Mouse (Mus musculus) layer of hippocampus, adult 2 months (tissue): ENCODE measurements around the gene Tenm2. TPM values are rescaled to one million over a fixed set of nuclear protein-coding genes. Genes with fewer than 3 reads are reported as not detected.

ENCODE experiments used
- DNase-seq, 2 experiments: peaks; one replicate each; pipeline ENCODE4 v3.0.0; 2022; ENCODE audit warnings: low spot score in 2 of 2
- H3K27ac ChIP-seq: fragments of 200-600 bp; 2 replicates; pipeline ENCODE4 v1.8.1; 2022
- H3K4me3 ChIP-seq: fragments of 200-600 bp; 2 replicates; pipeline ENCODE4 v1.8.1; 2022; ENCODE audit warnings: mild to moderate bottlenecking
- CTCF ChIP-seq: fragments of 200-600 bp; conservative IDR thresholded peaks from 2 replicates; pipeline ENCODE4 v1.8.1; 2022; ENCODE audit warnings: antibody characterized with exemption, mild to moderate bottlenecking, moderate library complexity
- total RNA-seq, 2 experiments: library from RNA; stranded (reverse); gene quantifications; 2 replicates each; pipeline ENCODE4 v1.2.3; 2021

Tenm2 gene
- total RNA-seq, 2 experiments from 2014 or later: 153 to 165 TPM

DNA sequence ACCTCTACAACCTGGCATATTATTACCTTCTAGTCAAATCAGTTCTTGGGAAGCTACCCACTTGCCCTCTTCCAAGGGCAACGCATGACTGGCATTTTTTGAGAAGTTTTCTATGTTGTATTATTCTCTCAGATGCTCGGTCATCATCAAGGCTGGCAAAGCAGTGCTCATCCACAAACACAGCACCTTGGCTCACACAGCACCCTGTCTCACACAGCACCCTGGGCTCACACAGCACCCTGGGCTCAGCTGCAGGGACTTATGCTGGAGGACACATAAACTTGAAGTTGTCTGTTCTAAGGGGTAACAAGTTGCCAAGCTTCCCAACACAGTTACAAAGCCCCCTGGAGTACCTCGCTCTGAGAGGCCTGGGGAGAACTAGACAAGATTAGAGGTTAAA, 1258.0 kb downstream of the Tenm2 start:
- peak overlapping the region; percentile 1; the same call in 1 of the 2 replicates for H3K4me3 ChIP-seq
- no peak for DNase-seq
- TF ChIP-seq CTCF: no peak
- H3K27ac ChIP-seq: peak overlapping the region; percentile 89

GRCm38 (mm10) chr11:35977096-35977495, 1258.7 kb downstream of the Tenm2 start:
- TF ChIP-seq CTCF: no peak
- peak overlapping the region; percentile 1; the same call in 1 of the 2 replicates for H3K4me3 ChIP-seq
- H3K27ac ChIP-seq: peak overlapping the region; percentile 89
- DNase-seq: no peak

GRCm38 (mm10) chr11:35976482-35976881, 1259.3 kb downstream of the Tenm2 start:
- Histone ChIP-seq H3K27ac (peak overlapping the region; percentile 70), H3K4me3 (no peak overlapping the region)
- DNase-seq: peak in 1 of 2 experiments; percentile 52
- TF ChIP-seq CTCF: no peak

- DNase-seq: no peak
- TF ChIP-seq CTCF: no peak
Observed at GRCm38 (mm10) chr11:35974632-35975450, 1260.9 kb downstream of the Tenm2 start.

DNA sequence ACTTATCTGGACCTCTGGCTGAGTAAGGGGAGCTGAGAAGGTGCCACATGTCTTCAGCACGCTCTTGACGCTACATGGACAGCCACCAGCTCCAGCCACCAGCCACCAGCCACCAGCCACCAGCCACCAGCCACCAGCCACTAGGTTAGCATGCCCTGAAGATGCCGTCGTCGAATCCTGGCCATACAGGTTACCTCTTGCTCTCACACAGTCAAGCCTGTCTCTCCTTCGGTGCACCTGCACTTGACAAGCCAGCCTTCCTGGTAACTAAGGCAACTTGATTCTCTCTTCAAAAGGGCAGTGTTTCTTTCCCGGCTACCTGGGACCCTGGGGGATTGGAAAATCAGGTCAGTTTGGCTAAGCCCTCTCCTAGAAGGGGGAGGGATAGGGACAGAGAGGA, 1262.6 kb downstream of the Tenm2 start:
- DNase-seq: no peak
- Histone ChIP-seq H3K4me3 (no peak overlapping the region), H3K27ac (no peak overlapping the region)
- no peak for TF ChIP-seq CTCF

More at GRCm38 (mm10) chr11:35974632-35975450, 1260.9 kb downstream of the Tenm2 start:
- no peak overlapping the region for H3K4me3 ChIP-seq
- H3K27ac ChIP-seq: no peak overlapping the region

DNA sequence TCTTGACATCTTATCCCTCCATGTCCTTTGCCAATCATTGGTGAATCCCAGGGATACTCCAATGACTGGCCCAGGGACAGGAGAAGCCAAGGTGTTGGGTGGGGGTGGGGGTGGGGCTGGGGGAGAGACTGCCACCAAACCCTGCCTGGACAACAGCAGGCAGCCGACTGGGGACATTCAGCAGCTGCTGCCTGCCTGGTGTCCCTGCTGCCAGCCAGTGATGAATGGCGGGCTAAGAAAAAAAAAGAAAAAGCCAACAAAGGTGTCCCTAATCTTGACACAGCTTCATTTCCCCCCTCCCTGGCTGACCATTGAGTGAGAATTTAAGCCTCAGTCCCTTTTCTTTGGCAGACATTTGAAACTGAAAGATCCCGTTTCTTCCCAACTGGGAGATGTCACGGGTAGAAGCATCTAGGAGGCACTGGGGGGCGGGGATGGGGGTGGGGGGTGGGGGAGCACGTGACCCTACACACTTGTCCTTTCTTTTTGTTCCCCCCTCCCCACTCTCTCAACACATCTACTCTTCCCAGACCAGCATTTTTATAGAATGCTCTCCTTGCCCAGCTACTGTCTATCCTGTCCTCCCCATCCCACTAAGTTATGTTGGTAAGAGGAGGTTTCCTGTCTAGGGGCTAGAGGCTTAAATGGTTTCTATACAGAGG, 1263.4 kb downstream of the Tenm2 start:
- Histone ChIP-seq H3K27ac (no peak overlapping the region), H3K4me3 (no peak overlapping the region)
- no peak for DNase-seq
- TF ChIP-seq CTCF: no peak

DNA sequence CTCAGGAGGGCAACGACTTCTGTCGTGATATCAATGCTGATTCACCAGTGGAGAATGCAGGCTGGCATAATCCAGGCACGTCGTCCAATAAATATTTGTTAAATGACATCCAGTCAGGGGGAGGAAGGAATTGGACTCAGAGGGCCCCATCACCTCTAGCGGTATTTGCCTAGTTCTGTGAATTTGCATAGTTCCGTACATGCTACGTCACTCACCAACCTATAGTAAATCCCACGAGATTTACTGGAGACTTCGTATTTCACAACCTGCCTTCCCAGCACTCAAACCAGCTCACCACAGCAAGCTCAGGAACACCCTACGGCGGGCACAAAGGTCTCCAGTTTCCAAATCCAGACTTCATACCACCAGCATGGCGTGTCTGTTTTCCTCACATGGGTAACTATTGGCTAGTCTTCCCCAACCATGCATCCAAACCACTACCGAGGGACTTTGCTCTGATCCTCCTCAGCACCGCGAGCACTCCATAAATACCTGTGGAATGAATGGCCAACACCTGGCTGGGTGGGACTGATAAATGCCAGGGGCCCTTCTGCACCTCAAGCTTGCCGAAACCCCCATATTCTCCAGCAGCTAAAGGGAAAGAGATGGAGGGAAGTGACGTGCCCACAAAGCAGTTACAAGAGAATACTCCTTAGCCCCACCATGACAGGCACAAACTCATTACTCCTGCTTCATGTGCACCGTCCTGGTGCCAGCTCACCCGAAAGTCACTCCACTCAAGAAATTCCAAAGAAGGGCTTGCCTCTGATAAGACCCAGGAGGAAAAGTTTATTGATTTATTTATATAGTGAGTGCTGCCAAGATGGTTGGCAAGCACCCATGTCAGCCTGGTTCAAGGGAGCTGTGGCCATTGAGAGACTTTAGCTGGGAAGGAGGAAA, 1264.7 kb downstream of the Tenm2 start:
- Histone ChIP-seq H3K4me3 (no peak overlapping the region), H3K27ac (no peak overlapping the region)
- DNase-seq: no peak
- TF ChIP-seq CTCF: no peak

DNA sequence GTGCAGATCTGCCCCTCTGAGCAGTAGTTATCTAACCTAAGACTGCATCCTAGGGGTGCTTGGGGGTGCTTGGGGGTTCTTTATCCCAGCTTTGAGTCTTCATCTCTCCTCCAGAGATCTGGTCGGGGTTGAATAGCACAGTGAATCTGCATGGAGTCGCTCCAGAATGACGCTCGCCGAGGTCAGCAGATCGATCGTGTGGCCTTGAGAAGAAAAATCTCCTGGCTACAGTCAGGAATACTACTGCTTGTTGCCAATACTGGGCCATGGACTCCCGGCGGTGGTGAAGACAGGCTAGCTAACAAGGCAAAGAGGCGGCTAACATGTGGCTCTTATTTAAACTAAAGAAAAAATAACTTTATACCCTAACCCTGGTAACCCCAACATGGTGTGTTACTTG, 1267.5 kb downstream of the Tenm2 start:
- no peak for DNase-seq
- TF ChIP-seq CTCF: no peak
- H3K27ac ChIP-seq: no peak overlapping the region
- no peak overlapping the region for H3K4me3 ChIP-seq

DNA sequence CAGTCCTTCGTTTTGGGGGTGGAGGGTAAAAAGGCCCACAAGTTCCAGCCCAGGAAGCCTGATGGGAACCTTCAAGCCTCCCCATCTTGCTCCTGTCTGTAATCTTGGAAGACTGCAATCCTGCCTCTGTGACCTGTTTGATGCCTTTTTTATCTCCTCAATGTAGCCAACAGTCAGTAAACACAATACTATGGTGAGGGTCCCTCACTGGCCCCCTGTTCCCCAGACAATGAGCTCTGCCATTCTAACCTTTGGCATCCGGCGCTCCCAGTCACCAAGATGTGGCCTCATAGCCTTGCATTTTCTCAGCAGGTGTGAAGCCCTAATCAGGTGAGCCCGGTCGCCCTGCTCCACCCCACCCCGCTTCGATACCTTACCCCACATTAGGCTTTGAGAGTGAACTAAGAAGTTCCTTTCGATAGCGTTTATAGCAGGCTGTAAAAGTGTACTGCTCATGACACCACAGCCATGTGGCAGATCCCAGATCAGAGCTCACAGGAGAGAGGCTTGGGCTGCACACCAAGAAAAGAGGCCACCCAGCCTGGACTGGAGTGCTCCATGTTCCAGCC, 1271.7 kb downstream of the Tenm2 start:
- no peak overlapping the region for H3K27ac ChIP-seq
- DNase-seq: no peak
- no peak for TF ChIP-seq CTCF
- H3K4me3 ChIP-seq: no peak overlapping the region

DNA sequence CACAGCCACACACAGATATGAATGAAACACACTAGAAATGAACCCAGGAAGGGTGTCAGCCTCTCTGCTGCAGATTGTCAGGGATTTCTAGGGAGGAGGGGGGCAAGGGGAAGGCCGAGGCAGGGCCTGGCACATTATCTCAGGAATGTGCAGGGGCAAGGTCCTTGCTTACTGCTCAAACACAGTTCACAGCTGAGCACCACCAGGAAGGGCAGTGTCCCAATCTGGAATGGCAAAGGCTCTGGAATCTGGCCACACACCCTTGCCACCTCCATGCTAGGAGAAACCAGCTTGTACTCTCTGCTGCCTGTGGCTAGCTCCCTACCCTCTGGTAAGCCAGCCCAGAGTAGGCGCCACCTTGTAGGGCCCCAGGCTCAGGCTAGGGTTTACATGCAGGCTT, 1272.2 kb downstream of the Tenm2 start:
- DNase-seq: no peak
- H3K4me3 ChIP-seq: no peak overlapping the region
- TF ChIP-seq CTCF: no peak
- H3K27ac ChIP-seq: no peak overlapping the region

- DNase-seq: no peak
- TF ChIP-seq CTCF: no peak
- no peak overlapping the region for H3K4me3 ChIP-seq
- H3K27ac ChIP-seq: no peak overlapping the region
Observed at GRCm38 (mm10) chr11:35962431-35962830, 1273.3 kb downstream of the Tenm2 start.

DNA sequence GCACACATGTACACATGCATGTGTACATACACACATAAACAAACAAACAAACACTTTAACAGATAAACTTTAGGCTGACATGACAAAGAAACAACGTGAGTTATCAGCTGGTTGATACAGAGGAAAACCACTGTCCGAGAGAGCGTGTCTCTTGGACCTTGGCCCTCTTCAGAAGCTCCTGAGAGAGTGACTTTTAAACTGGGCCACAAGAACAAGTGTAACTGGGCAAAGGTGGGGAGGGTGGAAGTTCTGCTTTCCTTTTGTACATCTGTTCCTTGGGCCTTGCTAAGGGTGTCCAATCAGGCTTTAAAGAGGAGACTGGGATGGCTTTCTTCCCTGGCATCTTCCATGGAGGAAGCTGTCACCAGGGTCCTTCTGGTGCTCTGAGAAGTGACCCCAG, 1276.5 kb downstream of the Tenm2 start:
- TF ChIP-seq CTCF: no peak
- Histone ChIP-seq H3K27ac (no peak overlapping the region), H3K4me3 (no peak overlapping the region)
- no peak for DNase-seq
